Mouse (Mus musculus): ENCODE data around the gene S100a4.
A peak's percentile ranks its signal among the peaks of the same experiment; 100 is the strongest.

S100a4 gene

GRCm38 (mm10) chr3:90603623-90604022, at the start of gene S100a4:
Gene S100a4, plus strand, starts transcription at chr3:90603771.
- DNase-seq: no peak

DNA sequence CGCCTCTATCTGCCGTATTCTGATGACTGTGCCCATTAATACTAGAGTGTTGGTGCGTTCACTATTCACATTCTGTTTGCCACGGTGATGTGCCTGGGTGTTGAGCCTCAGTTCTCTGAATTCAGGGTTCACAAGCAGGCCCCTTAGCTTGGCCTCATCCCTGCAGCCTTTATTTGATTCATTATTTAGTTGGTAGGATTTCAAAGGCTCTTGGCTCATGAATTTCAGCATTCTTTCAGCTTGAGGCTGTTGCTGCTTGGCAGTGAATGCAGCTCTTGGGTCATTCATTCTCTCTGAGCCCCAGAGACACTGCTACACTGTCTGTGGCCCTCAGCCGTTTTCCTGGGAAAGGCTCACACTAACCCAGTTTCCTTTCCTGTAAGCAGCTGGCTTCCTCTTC, 47.6 kb upstream of the S100a4 start:
- DNase-seq: peak; percentile 15

GRCm38 (mm10) chr3:90560008-90560628, 43.5 kb upstream of the S100a4 start, which contains the start of gene S100a3:
Gene S100a3, plus strand, starts transcription at chr3:90560578.
- DNase-seq: no peak

- DNase-seq: no peak
Observed at GRCm38 (mm10) chr3:90574691-90575090, 28.9 kb upstream of the S100a4 start.

DNA sequence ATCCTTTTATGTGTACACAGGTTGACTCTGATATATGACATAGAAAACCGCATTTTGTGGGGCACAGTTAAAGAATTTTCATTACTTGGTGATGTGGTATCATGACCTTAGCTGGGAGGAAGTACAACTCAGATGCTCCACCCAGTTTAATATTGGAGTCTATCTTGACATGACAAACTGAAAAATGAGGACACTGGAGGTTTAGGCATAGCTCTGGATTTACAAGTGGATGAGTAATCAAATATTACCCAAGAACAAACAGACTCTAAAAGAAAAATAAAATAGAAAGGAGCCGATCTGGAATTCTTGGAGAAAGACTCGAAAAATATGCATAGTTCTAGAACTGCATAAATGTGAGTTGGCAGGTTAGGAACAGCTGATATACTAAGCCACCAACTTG, 28.3 kb upstream of the S100a4 start:
- no peak for DNase-seq

DNA sequence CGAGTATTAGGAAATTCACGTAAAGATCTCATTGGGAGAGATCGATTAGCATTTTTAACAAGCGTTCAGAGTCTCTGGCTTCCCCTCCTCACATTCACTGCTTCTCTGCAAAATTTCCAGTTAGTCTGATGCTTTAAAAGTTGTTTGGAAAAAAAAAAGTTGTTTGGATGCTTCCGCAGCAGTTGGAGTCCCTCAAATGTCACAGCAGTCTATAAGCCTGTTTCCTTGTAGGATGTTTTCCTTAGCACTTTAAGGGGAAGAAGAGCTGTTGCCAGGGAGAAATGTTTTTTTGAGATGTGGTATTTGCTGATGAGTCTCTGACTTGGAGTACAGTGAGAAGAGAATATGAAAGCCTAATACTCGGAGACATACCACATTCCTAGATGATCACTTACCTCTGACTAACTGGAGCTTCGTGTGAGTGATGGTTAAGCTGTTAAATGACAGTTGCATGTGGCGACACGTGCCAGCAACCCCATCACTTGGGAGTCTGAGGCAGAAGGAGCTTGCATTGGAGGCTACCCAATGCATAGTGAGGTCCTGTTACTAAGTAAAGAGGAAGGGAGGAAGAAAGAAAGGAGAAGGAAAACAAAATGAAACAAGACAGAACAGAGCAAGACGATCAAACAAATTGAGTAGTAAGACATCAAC, 27.1 kb upstream of the S100a4 start:
- DNase-seq: no peak

DNA sequence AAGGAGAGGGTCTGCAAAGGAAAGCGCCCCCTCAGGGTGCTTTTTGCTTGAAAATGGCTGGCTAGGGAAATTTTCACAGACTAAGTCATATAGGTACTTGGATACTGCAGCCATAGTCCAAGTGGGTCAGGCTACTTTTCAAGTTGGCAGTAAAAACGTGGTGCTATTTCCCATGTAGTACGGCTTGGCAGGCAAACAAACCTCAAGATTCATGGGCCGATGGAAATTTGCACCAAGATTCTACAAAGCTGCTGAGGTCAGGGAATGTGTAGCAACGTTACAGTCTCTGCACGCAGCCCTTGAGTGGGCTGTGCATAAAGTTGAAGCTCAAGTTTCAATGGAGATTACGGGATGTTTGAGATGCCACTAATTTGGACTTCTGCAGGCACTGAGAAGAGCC, 24.1 kb upstream of the S100a4 start:
- no peak for DNase-seq

DNA sequence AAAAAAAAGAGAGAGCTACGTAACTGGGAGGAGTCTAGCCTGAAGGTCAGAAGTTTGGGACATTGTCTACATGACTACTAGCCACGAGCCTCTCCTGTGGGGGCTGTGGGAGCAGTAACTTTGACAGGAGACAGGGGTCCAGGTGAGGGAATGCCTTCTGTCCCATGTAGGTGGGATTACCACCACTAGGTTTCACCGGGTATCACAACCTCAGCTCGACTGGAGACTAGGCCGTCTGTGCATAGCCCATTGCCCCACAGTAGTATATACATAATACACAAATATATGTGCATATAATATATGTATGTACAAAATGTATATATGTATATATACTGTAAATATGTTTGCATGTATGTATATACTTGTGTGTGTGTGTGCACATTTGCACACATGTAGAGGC, 22.4 kb upstream of the S100a4 start:
- DNase-seq: no peak

- no peak for DNase-seq
Observed at GRCm38 (mm10) chr3:90582156-90582555, 21.4 kb upstream of the S100a4 start.

- DNase-seq: no peak
Observed at GRCm38 (mm10) chr3:90582556-90582955, 21.0 kb upstream of the S100a4 start.

- DNase-seq: no peak
Observed at GRCm38 (mm10) chr3:90583893-90584292, 19.7 kb upstream of the S100a4 start.

DNA sequence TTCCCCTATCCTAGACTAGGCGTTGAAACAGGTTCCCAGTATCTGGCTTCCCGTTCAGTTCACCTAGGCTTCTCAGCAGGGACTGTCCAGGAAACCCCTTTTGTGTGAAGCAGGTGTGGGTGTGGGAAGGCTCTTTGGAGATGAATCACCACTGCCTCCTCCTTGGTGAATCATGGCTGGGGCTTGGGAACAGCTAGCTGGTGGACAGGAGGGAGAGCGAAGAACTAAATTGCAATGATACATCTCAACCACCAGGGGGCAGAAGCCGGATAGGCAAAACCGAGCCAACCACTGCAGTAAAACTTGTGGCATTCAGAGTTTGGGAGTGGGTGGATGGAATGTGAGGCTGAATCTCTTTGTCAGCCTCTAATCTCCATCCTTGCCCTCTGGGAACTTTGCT, 18.0 kb upstream of the S100a4 start:
- peak; percentile 75 for DNase-seq

GRCm38 (mm10) chr3:90586016-90586643, 17.4 kb upstream of the S100a4 start:
- no peak for DNase-seq

DNA sequence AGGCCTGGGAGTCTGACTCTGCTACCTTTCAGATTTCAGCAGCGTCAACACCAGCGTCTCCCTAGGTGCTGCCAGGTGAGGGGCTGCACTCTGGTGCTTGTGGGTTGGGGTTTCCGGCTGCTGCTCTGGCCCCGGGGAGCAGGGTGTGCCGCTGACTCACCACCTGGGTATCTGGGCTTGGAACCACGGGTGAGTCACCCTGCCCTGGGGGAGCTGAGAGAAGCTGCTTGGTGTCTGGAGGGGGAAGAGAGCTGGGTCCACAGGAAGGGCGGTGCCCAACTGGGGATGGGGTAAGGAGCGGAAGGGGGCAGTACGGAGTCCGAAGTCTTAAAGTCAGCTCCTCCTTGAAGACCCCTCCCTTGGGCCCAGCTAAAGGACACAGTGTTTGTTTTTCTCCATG, 16.7 kb upstream of the S100a4 start:
- DNase-seq: no peak

DNA sequence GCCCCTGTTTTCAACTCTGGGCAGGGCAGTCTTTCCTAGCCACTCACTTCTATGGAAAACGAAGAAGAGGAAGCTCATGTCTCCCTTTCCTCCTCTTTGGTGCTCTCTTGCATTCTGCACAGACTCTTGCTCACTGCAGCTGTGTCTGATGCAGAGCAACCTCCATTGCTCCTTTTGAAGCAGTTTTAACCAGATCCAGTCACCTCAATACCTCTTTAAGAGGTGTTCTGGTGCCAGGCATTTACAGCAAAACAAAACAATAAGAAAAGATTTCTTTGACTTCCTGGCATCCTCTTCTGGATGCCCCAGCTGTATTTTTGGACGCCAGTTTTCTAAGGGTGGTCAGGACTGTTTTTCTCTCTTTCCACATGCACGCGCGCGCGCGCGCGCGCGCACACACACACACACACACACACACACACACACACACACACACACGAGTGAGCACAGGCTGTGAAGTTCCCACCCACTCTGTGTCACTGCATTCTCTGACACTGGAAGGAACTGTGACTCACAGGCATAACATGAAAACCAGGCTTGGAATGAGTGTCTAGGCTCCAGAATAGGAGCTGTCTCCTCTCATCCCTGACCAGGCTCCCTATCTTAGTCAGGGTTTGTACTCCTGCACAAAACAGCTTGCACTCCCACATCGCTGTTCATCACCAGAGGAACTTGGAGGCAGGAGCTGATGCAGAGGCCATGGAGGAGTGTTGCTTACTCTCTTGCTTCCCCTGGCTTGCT, 16.0 kb upstream of the S100a4 start:
- no peak for DNase-seq

GRCm38 (mm10) chr3:90589390-90589789, 14.2 kb upstream of the S100a4 start:
- DNase-seq: no peak

DNA sequence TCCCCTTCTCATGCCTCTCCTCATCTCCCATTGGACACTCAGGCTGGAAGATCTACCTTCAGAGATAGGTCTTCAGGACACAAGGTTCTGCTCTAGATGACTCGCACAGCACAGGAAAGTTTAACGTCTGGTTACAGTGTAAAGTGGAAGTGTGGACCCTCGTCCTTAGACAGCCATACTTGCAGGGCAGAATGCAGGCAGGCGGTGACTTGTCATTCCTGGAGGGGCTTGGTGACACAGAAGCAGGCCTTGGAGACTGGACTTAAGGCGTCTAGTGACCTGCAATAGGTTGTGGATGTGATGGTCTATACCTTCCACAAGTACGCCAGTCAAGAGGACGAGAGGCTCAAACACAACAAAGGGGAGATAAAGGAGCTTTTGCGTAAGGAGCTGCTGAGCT, 13.6 kb upstream of the S100a4 start, which contains the start of gene S100a2:
Gene S100a2, plus strand, starts transcription at position 301 of the 400 bp plus-strand sequence.
- DNase-seq: no peak

GRCm38 (mm10) chr3:90594466-90594865, 9.1 kb upstream of the S100a4 start:
- no peak for DNase-seq

- no peak for DNase-seq
Observed at GRCm38 (mm10) chr3:90595556-90595955, 8.0 kb upstream of the S100a4 start.

DNA sequence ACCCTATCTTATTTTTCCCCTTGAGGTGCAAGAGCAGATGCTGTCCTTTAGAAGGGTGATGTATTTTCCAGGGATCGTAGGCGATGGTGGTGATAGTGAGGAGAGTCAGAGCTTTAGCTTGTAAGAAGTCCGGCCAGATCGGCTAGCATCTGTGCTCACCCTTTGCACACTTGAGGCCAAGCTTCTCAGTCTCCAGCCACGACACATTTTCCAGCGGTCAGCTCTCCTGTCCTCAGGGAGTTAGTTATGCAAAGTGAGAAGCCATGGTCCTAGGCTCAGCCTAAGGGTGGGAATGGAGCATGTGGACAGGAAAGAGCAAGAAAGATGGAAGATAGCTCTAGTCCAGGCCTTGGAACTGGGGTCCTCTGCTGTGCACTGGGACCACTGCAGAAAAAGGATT, 6.8 kb upstream of the S100a4 start:
- DNase-seq: no peak

GRCm38 (mm10) chr3:90597736-90598135, 5.8 kb upstream of the S100a4 start:
- DNase-seq: no peak

DNA sequence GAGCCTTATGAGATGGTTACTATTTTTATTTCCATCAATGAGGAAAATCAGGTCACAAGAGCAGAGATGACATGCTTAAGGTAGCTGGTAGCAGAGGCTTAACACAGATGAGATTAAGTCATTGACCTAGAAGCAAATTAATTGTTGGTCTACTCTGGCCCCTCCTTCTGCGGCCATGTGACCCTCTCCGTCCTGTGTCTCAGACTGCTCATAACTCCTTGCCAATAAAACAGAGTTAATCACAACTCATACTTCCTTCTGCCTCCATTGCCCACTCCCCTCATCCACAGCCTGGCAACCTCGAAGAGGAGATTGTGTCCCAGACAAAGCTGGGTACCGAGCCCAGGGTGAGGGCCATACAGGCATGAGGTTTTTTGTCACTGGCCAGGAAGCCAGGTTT, 5.4 kb upstream of the S100a4 start:
- DNase-seq: no peak

GRCm38 (mm10) chr3:90599401-90599800, 4.2 kb upstream of the S100a4 start:
- DNase-seq: no peak

GRCm38 (mm10) chr3:90600036-90600435, 3.5 kb upstream of the S100a4 start:
- no peak for DNase-seq
